Mouse (Mus musculus): Measurements from ENCODE around the gene Scamp1.

- TF ChIP-seq CTCF (IDR thresholded peaks at IDR 0.05; ENCODE audit: low read depth): no peak
- TF ChIP-seq EP300 (IDR thresholded peaks at IDR 0.05; ENCODE audit: low read depth): no peak
These were observed 116.2 kb downstream of the Scamp1 start for GRCm38 (mm10) chr13:94169325-94169916.
